Mouse (Mus musculus): ENCODE measurements around the gene Gtf2h3. TPM values are rescaled to one million over a fixed set of nuclear protein-coding genes. Genes with fewer than 3 reads are reported as not detected.

The Gtf2h3 gene
- total RNA-seq, 2 experiments from 2014 or later, result 17.6 to 18.2 TPM

DNA sequence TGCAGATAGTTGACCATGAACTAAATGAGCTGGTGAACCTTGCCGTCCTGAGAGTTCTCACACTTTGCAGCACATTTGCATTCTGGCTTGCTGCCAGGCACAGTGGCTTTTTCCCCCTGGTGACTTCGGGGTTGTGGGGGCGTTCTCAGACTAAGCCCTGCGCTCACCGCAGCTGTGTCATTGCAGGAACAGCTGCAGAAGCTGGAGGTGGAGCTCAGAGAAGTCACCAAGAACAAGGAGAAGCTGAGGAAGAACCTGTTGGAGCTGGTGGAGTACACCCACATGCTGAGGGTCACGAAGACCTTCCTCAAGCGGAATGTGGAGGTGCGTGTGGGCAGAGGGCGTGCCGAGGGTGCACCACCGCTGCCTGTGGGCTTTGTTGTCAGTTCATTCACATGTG lies 58.4 kb downstream of the Gtf2h3 start:
- peak; percentile 42 for DNase-seq

DNA sequence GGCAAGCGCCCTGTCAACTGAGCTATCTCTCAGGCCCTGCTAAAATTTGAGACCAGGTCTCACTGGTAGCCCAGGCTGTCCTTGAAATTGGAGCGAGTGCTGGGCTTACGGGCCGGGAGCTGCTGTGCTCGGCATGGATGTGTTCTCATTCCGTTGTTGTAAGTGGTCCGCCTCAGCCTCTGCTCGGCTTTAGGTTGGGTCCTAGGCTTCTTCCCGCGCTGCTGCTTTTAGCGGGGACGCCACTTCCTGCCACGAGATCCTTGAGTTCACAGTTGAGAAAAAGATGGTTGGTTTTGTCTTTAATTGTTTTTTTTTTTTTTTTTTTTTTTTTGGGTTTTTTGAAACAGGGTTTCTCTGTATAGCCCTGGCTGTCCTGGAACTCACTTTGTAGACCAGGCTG lies 58.9 kb downstream of the Gtf2h3 start:
- DNase-seq, result no peak

Other genes starting within 250 kb of the Gtf2h3 start
- 100 to 1,000 TPM; 165 to 169 TPM for gene Cdk2ap1, start 216.1 kb upstream of the Gtf2h3 start, total RNA-seq (2021)
- 10 to 100 TPM; 38.8 to 44.3 TPM for gene Sbno1, start 153.1 kb upstream of the Gtf2h3 start, total RNA-seq (2021)
- gene Kmt5a, start 139.2 kb upstream of the Gtf2h3 start, total RNA-seq (2021), result 10 to 100 TPM; 37.2 to 43.6 TPM
- gene Rilpl2, start 100.8 kb upstream of the Gtf2h3 start, total RNA-seq (2021), result 1 to 10 TPM; 6.6 to 7.9 TPM
- 10 to 100 TPM; 21.8 to 23.6 TPM for gene Snrnp35, start 96.0 kb upstream of the Gtf2h3 start, total RNA-seq (2021)
- gene Rilpl1, start 47.7 kb upstream of the Gtf2h3 start, total RNA-seq (2021), result 10 to 100 TPM; 48.9 to 49.3 TPM
- 100 to 1,000 TPM; 158 to 163 TPM for gene Tmed2, start 38.4 kb upstream of the Gtf2h3 start, total RNA-seq (2021)
- gene Ddx55, start 26.3 kb upstream of the Gtf2h3 start, total RNA-seq (2021), result 1 to 10 TPM; 4.9 to 6.0 TPM
- 10 to 100 TPM; 42.1 to 48.8 TPM for gene Eif2b1, start within 50 bp of the Gtf2h3 start, total RNA-seq (2021)
- gene Atp6v0a2, start 49.4 kb downstream of the Gtf2h3 start, total RNA-seq (2021), result 10 to 100 TPM; 20.4 to 25.7 TPM
- under 1 TPM; 0.07 to 0.19 TPM for gene Dnah10, start 145.9 kb downstream of the Gtf2h3 start, total RNA-seq (2021)